Mouse (Mus musculus) E14TG2a.4 (cell line): ENCODE results near the gene Klk4.
A peak's percentile ranks its signal among the peaks of the same experiment; 100 is the strongest.

Experiments
- H3K27me3 ChIP-seq: 2 replicates; pipeline ENCODE4 v1.6.1; 2014; ENCODE audit warnings: low read length, control low read depth; ENCODE audit not compliant: insufficient read depth
- H3K36me3 ChIP-seq: 2 replicates; pipeline ENCODE4 v1.6.1; 2014; ENCODE audit warnings: low read length, control low read depth; ENCODE audit not compliant: insufficient read depth
- H3K4me1 ChIP-seq: replicated peaks from 2 replicates; pipeline ENCODE4 v1.6.1; 2014; ENCODE audit warnings: low read depth, low read length, control low read depth
- H3K4me3 ChIP-seq: replicated peaks from 2 replicates; pipeline ENCODE4 v1.5.1; 2014; ENCODE audit warnings: mild to moderate bottlenecking, low read length
- H3K9me3 ChIP-seq: 2 replicates; pipeline ENCODE4 v1.6.1; 2014; ENCODE audit warnings: low read length, control low read depth
- CTCF ChIP-seq: conservative IDR thresholded peaks from 2 replicates; pipeline ENCODE4 v1.5.1; 2014; ENCODE audit warnings: low read length
- NANOG ChIP-seq: IDR thresholded peaks from 2 replicates; pipeline ENCODE4 v1.6.1; 2014; ENCODE audit warnings: borderline replicate concordance, low read length, mixed read lengths
- POU5F1 ChIP-seq: IDR thresholded peaks from 2 replicates; pipeline ENCODE4 v1.6.1; 2014; ENCODE audit warnings: low read length, borderline replicate concordance

Klk4 gene

GRCm38 (mm10) chr7:43860411-43860810 lies 20.5 kb upstream of the Klk4 start:
- H3K4me1 ChIP-seq, result peaks cover 32% of the 10 kb centered on the region
- no peak overlapping the region for H3K4me3 ChIP-seq
- no peak for TF ChIP-seq POU5F1
- TF ChIP-seq NANOG, result no peak
- no peaks in the 10 kb centered on the region for H3K36me3 ChIP-seq
- H3K9me3 ChIP-seq, result no peaks in the 10 kb centered on the region
- H3K27me3 ChIP-seq, result peaks cover 9% of the 10 kb centered on the region

GRCm38 (mm10) chr7:43873237-43873636 lies 7.7 kb upstream of the Klk4 start:
- peaks cover 7% of the 10 kb centered on the region for H3K4me1 ChIP-seq
- H3K4me3 ChIP-seq, result no peak overlapping the region
- no peaks in the 10 kb centered on the region for H3K36me3 ChIP-seq
- H3K27me3 ChIP-seq, result peaks cover 3% of the 10 kb centered on the region; the same call in 1 of the 2 replicates
- TF ChIP-seq NANOG (no peak), CTCF (peak; percentile 81)
- no peaks in the 10 kb centered on the region for H3K9me3 ChIP-seq

GRCm38 (mm10) chr7:43873674-43874073 lies 7.3 kb upstream of the Klk4 start:
- H3K4me3 ChIP-seq, result no peak overlapping the region
- peaks cover 3% of the 10 kb centered on the region; the same call in 1 of the 2 replicates for H3K27me3 ChIP-seq
- peaks cover 7% of the 10 kb centered on the region for H3K4me1 ChIP-seq
- H3K9me3 ChIP-seq, result no peaks in the 10 kb centered on the region
- no peak for TF ChIP-seq POU5F1
- TF ChIP-seq NANOG, result no peak
- TF ChIP-seq CTCF, result no peak
- H3K36me3 ChIP-seq, result no peaks in the 10 kb centered on the region

GRCm38 (mm10) chr7:43874868-43875375 lies 6.0 kb upstream of the Klk4 start:
- Histone ChIP-seq H3K36me3 (no peaks in the 10 kb centered on the region), H3K27me3 (peaks cover 10% of the 10 kb centered on the region), H3K4me3 (no peak overlapping the region), H3K9me3 (no peaks in the 10 kb centered on the region), H3K4me1 (peaks cover 7% of the 10 kb centered on the region)
- TF ChIP-seq POU5F1 (no peak), CTCF (no peak), NANOG (no peak)

GRCm38 (mm10) chr7:43876444-43876843 lies 4.5 kb upstream of the Klk4 start:
- H3K27me3 ChIP-seq, result peaks cover 25% of the 10 kb centered on the region
- H3K4me3 ChIP-seq, result no peak overlapping the region
- no peaks in the 10 kb centered on the region for H3K36me3 ChIP-seq
- H3K9me3 ChIP-seq, result no peaks in the 10 kb centered on the region
- TF ChIP-seq NANOG (no peak), POU5F1 (no peak), CTCF (no peak)
- H3K4me1 ChIP-seq, result peaks cover 4% of the 10 kb centered on the region

- Histone ChIP-seq H3K27me3 (peaks cover 37% of the 10 kb centered on the region), H3K4me1 (peaks cover 16% of the 10 kb centered on the region), H3K4me3 (no peak overlapping the region), H3K36me3 (no peaks in the 10 kb centered on the region), H3K9me3 (no peaks in the 10 kb centered on the region)
- TF ChIP-seq POU5F1 (no peak), CTCF (peak; percentile 25; the same call in 1 of the 2 replicates), NANOG (no peak)
These were observed 2.7 kb upstream of the Klk4 start for GRCm38 (mm10) chr7:43878281-43878680.

GRCm38 (mm10) chr7:43882346-43882745 lies 1.4 kb downstream of the Klk4 start:
- H3K4me3 ChIP-seq, result 0 out of 2 replicates have a peak overlapping the region, but pooled peaks have one; percentile 24
- H3K4me1 ChIP-seq, result peaks cover 22% of the 10 kb centered on the region
- TF ChIP-seq CTCF (no peak), NANOG (no peak)

GRCm38 (mm10) chr7:43882811-43883210 lies 1.9 kb downstream of the Klk4 start:
- Histone ChIP-seq H3K36me3 (no peaks in the 10 kb centered on the region), H3K4me1 (peaks cover 22% of the 10 kb centered on the region), H3K27me3 (peaks cover 46% of the 10 kb centered on the region), H3K9me3 (no peaks in the 10 kb centered on the region), H3K4me3 (no peak overlapping the region)
- TF ChIP-seq NANOG, result no peak
- TF ChIP-seq POU5F1, result no peak
- no peak for TF ChIP-seq CTCF

More at GRCm38 (mm10) chr7:43882346-43882745, 1.4 kb downstream of the Klk4 start:
- Histone ChIP-seq H3K36me3 (no peaks in the 10 kb centered on the region), H3K27me3 (peaks cover 46% of the 10 kb centered on the region), H3K9me3 (no peaks in the 10 kb centered on the region)

GRCm38 (mm10) chr7:43883547-43883946 lies 2.6 kb downstream of the Klk4 start:
- peak; percentile 84 for TF ChIP-seq CTCF
- no peak for TF ChIP-seq NANOG
- peaks cover 46% of the 10 kb centered on the region for H3K27me3 ChIP-seq
- H3K4me1 ChIP-seq, result peaks cover 22% of the 10 kb centered on the region
- H3K9me3 ChIP-seq, result no peaks in the 10 kb centered on the region
- peak overlapping the region; percentile 54 for H3K4me3 ChIP-seq
- no peaks in the 10 kb centered on the region for H3K36me3 ChIP-seq
